Mouse (Mus musculus) kidney, adult 2 months (tissue): ENCODE results near the gene Stk4.

ENCODE experiments used
- CTCF ChIP-seq: fragments of 200-500 bp; conservative IDR thresholded peaks from 2 replicates; pipeline ENCODE4 v1.5.1; 2011; ENCODE audit warnings: low read depth, mild to moderate bottlenecking, control low read depth, low read length, moderate library complexity, mixed read lengths; ENCODE audit not compliant: insufficient read depth, insufficient read length
- POLR2A ChIP-seq: fragments of 200-500 bp; IDR thresholded peaks from one replicate; pipeline ENCODE4 v1.6.1; 2011; ENCODE audit warnings: low read depth, low read length, control low read depth

GRCm38 (mm10) chr2:164089508-164089907, 19.4 kb downstream of the Stk4 start:
- TF ChIP-seq CTCF (no peak), POLR2A (no peak)
